Mouse (Mus musculus) forebrain, embryonic 12.5 days (tissue): ENCODE measurements around the gene Tmem201. TPM values are rescaled to one million over a fixed set of nuclear protein-coding genes. Genes with fewer than 3 reads are reported as not detected.

Experiments used
- ATAC-seq: fragments of 200-750 bp; cut with Nextera tagmentation; 2 replicates; pipeline ENCODE4 v1.8.0; 2017; ENCODE audit warnings: moderate TSS enrichment; ENCODE audit not compliant: low FRiP score
- H3K27ac ChIP-seq: fragments of 300-500 bp; sonication (generic); 2 replicates; pipeline ENCODE4 v1.5.1; 2016; ENCODE audit warnings: mild to moderate bottlenecking
- H3K27me3 ChIP-seq: fragments of 300-500 bp; sonication (generic); 2 replicates; pipeline ENCODE4 v1.6.1; 2016; ENCODE audit warnings: mild to moderate bottlenecking
- H3K36me3 ChIP-seq: fragments of 300-500 bp; sonication (generic); replicated peaks from 2 replicates; pipeline ENCODE4 v1.6.1; 2016; ENCODE audit warnings: mild to moderate bottlenecking
- H3K4me1 ChIP-seq: fragments of 300-500 bp; sonication (generic); 2 replicates; pipeline ENCODE4 v1.6.1; 2016
- H3K4me2 ChIP-seq: fragments of 300-500 bp; sonication (generic); 2 replicates; pipeline ENCODE4 v1.6.1; 2016; ENCODE audit warnings: mild to moderate bottlenecking, moderate library complexity
- H3K4me3 ChIP-seq: fragments of 300-500 bp; sonication (generic); replicated peaks from 2 replicates; pipeline ENCODE4 v1.5.1; 2016; ENCODE audit warnings: mild to moderate bottlenecking
- H3K9ac ChIP-seq: fragments of 300-500 bp; sonication (generic); 2 replicates; pipeline ENCODE4 v1.6.1; 2016; ENCODE audit warnings: mild to moderate bottlenecking
- H3K9me3 ChIP-seq: fragments of 300-500 bp; sonication (generic); 2 replicates; pipeline ENCODE4 v1.6.1; 2016
- WGBS: fragments of 180-500 bp; shearing (Covaris S2); methylation state at CpG from one replicate; pipeline ENCODE4 v1.1.7; 2016; 5-methylcytosine and 5-hydroxymethylcytosine counted together
- polyA plus RNA-seq: library from polyadenylated mRNA; unstranded; fragments of >200 nt; fragmentation: Nextera tagmentation; extraction: Ambion mirVana; gene quantifications from 2 replicates; pipeline ENCODE4 v1.2.1, GENCODE M21; 2016

Tmem201 gene
- polyA plus RNA-seq, 1 experiment from 2014 or later, result 39.4 TPM

GRCm38 (mm10) chr4:149742011-149742530 is 4.2 kb upstream of the Tmem201 start:
- no peaks in the 10 kb centered on the region for H3K27me3 ChIP-seq

GRCm38 (mm10) chr4:149740301-149740700 is 2.5 kb upstream of the Tmem201 start:
- no peak overlapping the region for H3K9ac ChIP-seq
- WGBS, result 87% methylated on average over 7 of the region's 7 CpGs
- no peak for ATAC-seq
- no peak overlapping the region for H3K4me3 ChIP-seq
- H3K27ac ChIP-seq, result no peak overlapping the region
- no peaks in the 10 kb centered on the region for H3K9me3 ChIP-seq
- no peak overlapping the region for H3K4me2 ChIP-seq
- H3K4me1 ChIP-seq, result peaks cover 22% of the 10 kb centered on the region
- peaks cover 12% of the 10 kb centered on the region for H3K36me3 ChIP-seq
- no peaks in the 10 kb centered on the region for H3K27me3 ChIP-seq

More at GRCm38 (mm10) chr4:149742011-149742530, 4.2 kb upstream of the Tmem201 start:
- no peak overlapping the region for H3K27ac ChIP-seq
- no peak overlapping the region for H3K4me3 ChIP-seq
- peaks cover 13% of the 10 kb centered on the region for H3K36me3 ChIP-seq
- ATAC-seq, result no peak
- no peaks in the 10 kb centered on the region for H3K9me3 ChIP-seq
- no peak overlapping the region for H3K4me2 ChIP-seq
- peaks cover 4% of the 10 kb centered on the region for H3K4me1 ChIP-seq
- no peak overlapping the region for H3K9ac ChIP-seq
- WGBS, result 96% methylated on average over 14 of the region's 14 CpGs

- no peak for ATAC-seq
- Histone ChIP-seq H3K9me3 (no peaks in the 10 kb centered on the region), H3K36me3 (peaks cover 11% of the 10 kb centered on the region), H3K9ac (no peak overlapping the region), H3K4me3 (no peak overlapping the region), H3K4me2 (no peak overlapping the region), H3K27me3 (no peaks in the 10 kb centered on the region), H3K27ac (no peak overlapping the region), H3K4me1 (peaks cover 30% of the 10 kb centered on the region)
- 82% methylated on average over 5 of the region's 5 CpGs for WGBS
Measured at GRCm38 (mm10) chr4:149739478-149739877, 1.6 kb upstream of the Tmem201 start.

GRCm38 (mm10) chr4:149736581-149736980 is 1.3 kb downstream of the Tmem201 start:
- no peaks in the 10 kb centered on the region for H3K9me3 ChIP-seq
- H3K27ac ChIP-seq, result no peak overlapping the region
- H3K4me3 ChIP-seq, result peak overlapping the region; percentile 62
- WGBS, result 49% methylated on average over 4 of the region's 4 CpGs
- H3K4me1 ChIP-seq, result peaks cover 52% of the 10 kb centered on the region
- peaks cover 6% of the 10 kb centered on the region for H3K36me3 ChIP-seq
- no peak for ATAC-seq
- H3K9ac ChIP-seq, result peak overlapping the region; percentile 83
- no peaks in the 10 kb centered on the region for H3K27me3 ChIP-seq
- peak overlapping the region; percentile 94 for H3K4me2 ChIP-seq

- H3K4me2 ChIP-seq, result peak overlapping the region; percentile 94
- peaks cover 56% of the 10 kb centered on the region for H3K4me1 ChIP-seq
- no peak overlapping the region for H3K27ac ChIP-seq
- WGBS, result 88% methylated on average over 5 of the region's 5 CpGs
- peak overlapping the region; percentile 9; the same call in 1 of the 2 replicates for H3K9ac ChIP-seq
- H3K9me3 ChIP-seq, result no peaks in the 10 kb centered on the region
- no peak overlapping the region for H3K4me3 ChIP-seq
- H3K36me3 ChIP-seq, result peaks cover 15% of the 10 kb centered on the region
- no peak for ATAC-seq
- no peaks in the 10 kb centered on the region for H3K27me3 ChIP-seq
Measured at GRCm38 (mm10) chr4:149735624-149736250, 2.1 kb downstream of the Tmem201 start.

- Histone ChIP-seq H3K4me3 (no peak overlapping the region), H3K9ac (peak overlapping the region; percentile 9; the same call in 1 of the 2 replicates), H3K27ac (0 out of 2 replicates have a peak overlapping the region, but pooled peaks have one; percentile 80), H3K4me1 (peaks cover 56% of the 10 kb centered on the region), H3K36me3 (peaks cover 22% of the 10 kb centered on the region), H3K4me2 (peak overlapping the region; percentile 19), H3K9me3 (no peaks in the 10 kb centered on the region), H3K27me3 (no peaks in the 10 kb centered on the region)
- ATAC-seq, result no peak
- 85% methylated on average over 10 of the region's 10 CpGs for WGBS
Measured at GRCm38 (mm10) chr4:149734730-149735475, 2.9 kb downstream of the Tmem201 start.

- Histone ChIP-seq H3K36me3 (peaks cover 28% of the 10 kb centered on the region), H3K27ac (peak overlapping the region; percentile 80), H3K4me1 (peaks cover 56% of the 10 kb centered on the region), H3K4me2 (peak overlapping the region; percentile 25), H3K9me3 (no peaks in the 10 kb centered on the region), H3K9ac (no peak overlapping the region; the same call in 1 of the 2 replicates), H3K4me3 (no peak overlapping the region), H3K27me3 (no peaks in the 10 kb centered on the region)
- ATAC-seq, result no peak
- WGBS, result 95% methylated on average over 6 of the region's 6 CpGs
Measured at GRCm38 (mm10) chr4:149734246-149734645, 3.6 kb downstream of the Tmem201 start.

- peaks cover 59% of the 10 kb centered on the region for H3K4me1 ChIP-seq
- H3K4me2 ChIP-seq, result peak overlapping the region; percentile 25
- no peaks in the 10 kb centered on the region for H3K9me3 ChIP-seq
- H3K27ac ChIP-seq, result peak overlapping the region; percentile 80
- no peaks in the 10 kb centered on the region for H3K27me3 ChIP-seq
- H3K9ac ChIP-seq, result no peak overlapping the region; the same call in 1 of the 2 replicates
- H3K4me3 ChIP-seq, result no peak overlapping the region
- 53% methylated on average over 6 of the region's 6 CpGs for WGBS
- H3K36me3 ChIP-seq, result peaks cover 33% of the 10 kb centered on the region
- ATAC-seq, result no peak
Measured at GRCm38 (mm10) chr4:149733748-149734147, 4.1 kb downstream of the Tmem201 start.

DNA sequence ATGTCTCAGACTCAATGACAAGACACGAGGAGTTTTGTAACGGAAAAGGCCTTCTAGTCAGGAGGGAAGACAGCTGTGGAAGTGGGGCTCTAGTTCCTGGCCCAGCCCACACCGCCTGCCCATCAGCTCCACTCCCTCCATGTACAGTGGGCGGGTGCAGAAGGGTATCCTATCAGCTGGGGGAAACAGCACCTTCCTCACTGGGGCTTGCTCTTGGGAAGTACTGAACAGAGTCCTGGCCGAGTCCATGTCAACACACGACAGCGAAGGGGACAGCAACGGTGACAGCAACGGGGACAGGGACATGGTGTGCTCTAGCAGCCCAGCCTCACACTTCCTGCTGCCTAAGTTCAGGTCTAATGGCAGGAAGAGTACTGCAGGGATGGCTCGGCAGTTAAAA is 5.0 kb downstream of the Tmem201 start:
- ATAC-seq, result no peak
- no peak overlapping the region for H3K9ac ChIP-seq
- H3K27me3 ChIP-seq, result no peaks in the 10 kb centered on the region
- H3K4me3 ChIP-seq, result no peak overlapping the region
- no peak overlapping the region for H3K4me2 ChIP-seq
- H3K36me3 ChIP-seq, result peaks cover 41% of the 10 kb centered on the region
- H3K4me1 ChIP-seq, result peaks cover 59% of the 10 kb centered on the region
- H3K27ac ChIP-seq, result peak overlapping the region; percentile 80
- 86% methylated on average over 10 of the region's 10 CpGs for WGBS
- no peaks in the 10 kb centered on the region for H3K9me3 ChIP-seq

DNA sequence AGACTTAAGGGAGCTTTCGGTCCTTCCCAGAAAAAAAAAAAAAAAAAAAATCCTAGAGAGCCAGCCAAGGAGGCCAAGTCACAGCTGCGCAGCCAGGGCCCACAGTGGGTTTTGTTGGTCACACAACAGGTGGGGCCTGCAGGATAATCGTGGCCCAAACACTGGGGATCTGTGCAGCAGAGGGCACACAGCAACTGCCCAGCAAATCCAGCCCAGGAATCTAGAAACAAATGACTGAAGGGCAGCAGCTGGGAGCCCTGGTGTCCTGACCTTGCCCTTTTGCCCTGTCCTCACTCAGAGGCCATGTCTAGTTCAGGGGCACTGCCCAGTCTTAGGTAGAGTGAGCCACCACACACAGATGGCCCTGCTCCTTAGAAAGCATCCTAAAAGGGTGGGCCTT is 5.5 kb downstream of the Tmem201 start:
- Histone ChIP-seq H3K36me3 (peaks cover 46% of the 10 kb centered on the region), H3K4me2 (no peak overlapping the region), H3K4me3 (no peak overlapping the region), H3K27me3 (no peaks in the 10 kb centered on the region), H3K4me1 (peaks cover 57% of the 10 kb centered on the region), H3K27ac (peak overlapping the region; percentile 80), H3K9ac (no peak overlapping the region), H3K9me3 (no peaks in the 10 kb centered on the region)
- ATAC-seq, result no peak
- WGBS, result 93% methylated on average over 3 of the region's 3 CpGs

GRCm38 (mm10) chr4:149730827-149731226 is 7.0 kb downstream of the Tmem201 start:
- Histone ChIP-seq H3K4me3 (no peak overlapping the region), H3K27ac (no peak overlapping the region), H3K4me2 (no peak overlapping the region), H3K4me1 (peaks cover 42% of the 10 kb centered on the region), H3K27me3 (no peaks in the 10 kb centered on the region), H3K36me3 (peaks cover 60% of the 10 kb centered on the region), H3K9me3 (no peaks in the 10 kb centered on the region), H3K9ac (no peak overlapping the region)
- no peak for ATAC-seq
- 88% methylated on average over 7 of the region's 7 CpGs for WGBS

DNA sequence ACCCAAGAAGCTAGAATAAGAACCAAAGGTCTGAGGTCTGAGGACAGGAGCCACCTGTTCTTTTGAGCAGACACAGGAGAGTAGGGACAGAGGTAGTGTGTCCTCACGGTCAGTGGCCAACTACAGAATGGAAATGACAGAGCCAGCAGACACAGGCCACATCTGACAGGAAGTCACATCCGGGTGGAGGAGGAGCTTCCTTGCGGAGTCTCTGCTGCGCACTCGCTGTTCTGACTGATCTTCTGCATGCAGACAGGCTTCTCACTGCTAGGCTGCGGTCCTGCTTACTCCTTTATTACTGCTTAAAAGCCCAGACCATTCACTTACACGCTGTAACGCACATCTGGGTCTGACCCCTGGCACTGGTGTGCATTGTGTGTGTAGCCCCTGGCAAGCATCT is 9.0 kb downstream of the Tmem201 start:
- no peak overlapping the region for H3K4me3 ChIP-seq
- peaks cover 33% of the 10 kb centered on the region for H3K4me1 ChIP-seq
- no peak overlapping the region for H3K9ac ChIP-seq
- H3K4me2 ChIP-seq, result no peak overlapping the region
- WGBS, result 79% methylated on average over 8 of the region's 8 CpGs
- H3K27me3 ChIP-seq, result no peaks in the 10 kb centered on the region
- peaks cover 77% of the 10 kb centered on the region for H3K36me3 ChIP-seq
- no peaks in the 10 kb centered on the region for H3K9me3 ChIP-seq
- no peak for ATAC-seq
- no peak overlapping the region for H3K27ac ChIP-seq
